Comparison of ENCODE assay signal across 8 mouse cellular contexts in the genomic region with DNA sequence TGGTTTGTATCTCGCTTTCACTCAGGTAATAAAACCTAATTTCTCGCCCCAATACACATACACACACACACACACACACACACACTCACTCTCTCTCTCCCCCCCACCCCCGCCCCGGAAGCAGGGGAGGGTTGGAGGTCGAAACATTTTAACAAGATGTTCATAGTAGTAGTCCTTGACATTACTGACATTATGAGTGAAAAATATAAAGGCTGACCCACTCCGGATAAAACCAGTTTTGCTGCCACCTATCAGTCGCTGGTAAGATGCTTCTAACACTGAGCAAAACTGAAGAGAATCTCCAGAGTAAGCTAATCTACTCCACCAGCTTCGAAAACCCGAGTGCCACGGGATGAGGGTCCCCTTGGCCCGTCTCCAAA. TPM values are rescaled to one million over a fixed set of nuclear protein-coding genes. Genes with fewer than 3 reads are reported as not detected.
DNase-seq lines count a peak whose midpoint lies in the region; ATAC-seq lines count a peak whose summit lies in the region.

No protein-coding gene starts in this region.

- peak overlapping the region; percentile 65 for H3K4me2 ChIP-seq in limb, embryonic 15.5 days
- H3K4me2 ChIP-seq in stomach, embryonic 16.5 days (ENCODE audit: low read depth, low read length): peak overlapping the region; percentile 89

- peak overlapping the region; percentile 77 for H3K9ac ChIP-seq in limb, embryonic 15.5 days
- peak overlapping the region; percentile 90 for H3K9ac ChIP-seq in stomach, embryonic 16.5 days (ENCODE audit: low read length)

- H3K4me1 ChIP-seq in limb, embryonic 15.5 days: peaks cover 32% of the 10 kb centered on the region
- peaks cover 29% of the 10 kb centered on the region for H3K4me1 ChIP-seq in stomach, embryonic 16.5 days (ENCODE audit: control insufficient read depth, insufficient read depth, low read length)

- H3K27ac ChIP-seq in limb, embryonic 15.5 days: peak overlapping the region; percentile 99
- H3K27ac ChIP-seq in stomach, embryonic 16.5 days (ENCODE audit: low read length): peak overlapping the region; percentile 97

- no peak for ATAC-seq in limb, embryonic 15.5 days (ENCODE audit: insufficient number of reproducible peaks, low FRiP score, low TSS enrichment, low read depth)
- ATAC-seq in stomach, embryonic 16.5 days (ENCODE audit: insufficient read depth, low FRiP score): no peak
- ATAC-seq in erythroid progenitor cell, adult 5-6 weeks (replicated peaks; ENCODE audit: low FRiP score, poor library complexity, severe bottlenecking): no peak

- H3K27me3 ChIP-seq in limb, embryonic 15.5 days: no peaks in the 10 kb centered on the region
- H3K27me3 ChIP-seq in stomach, embryonic 16.5 days (ENCODE audit: control insufficient read depth, insufficient read depth, low read length): no peaks in the 10 kb centered on the region

- peak; percentile 29 for DNase-seq in embryo, embryonic 9.5 days (ENCODE audit: extremely low spot score)
- DNase-seq in embryo, embryonic 10 days (ENCODE audit: low spot score): no peak
- DNase-seq in thymus, postnatal 14 days: peak; percentile 42
- DNase-seq in thymus, postnatal 0 days (ENCODE audit: low spot score): no peak
- DNase-seq in cerebellum, postnatal 10 days: no peak

- no peaks in the 10 kb centered on the region for H3K9me3 ChIP-seq in limb, embryonic 15.5 days
- no peaks in the 10 kb centered on the region for H3K9me3 ChIP-seq in stomach, embryonic 16.5 days (replicated peaks; ENCODE audit: control insufficient read depth, low read length)

- peaks cover 55% of the 10 kb centered on the region for H3K36me3 ChIP-seq in limb, embryonic 15.5 days
- peaks cover 11% of the 10 kb centered on the region for H3K36me3 ChIP-seq in stomach, embryonic 16.5 days (ENCODE audit: control insufficient read depth, insufficient read depth, low read length)

- H3K4me3 ChIP-seq in limb, embryonic 15.5 days: peak overlapping the region; percentile 68
- H3K4me3 ChIP-seq in stomach, embryonic 16.5 days (replicated peaks; ENCODE audit: low read length): peak overlapping the region; percentile 87

- 1% methylated on average over 11 of the region's 11 CpGs for WGBS in limb, embryonic 15.5 days
- under 1% methylated on average over 11 of the region's 11 CpGs for WGBS in stomach, embryonic 16.5 days

RNA-seq across cellular contexts. Expression of gene Slbp, which starts 0.8 kb away (rescaled TPM):
- 353 and 376 TPM in 2 replicates for polyA plus RNA-seq in thymus, postnatal 0 days (2015; fragmentation: Nextera tagmentation; extraction: Ambion mirVana)
- polyA plus RNA-seq in limb, embryonic 15.5 days (2015; fragmentation: Nextera tagmentation; extraction: Ambion mirVana): 204 and 206 TPM in 2 replicates
- 174 and 190 TPM in 2 replicates for polyA plus RNA-seq in stomach, embryonic 16.5 days (2015; fragmentation: Nextera tagmentation; extraction: Ambion mirVana)
- total RNA-seq in erythroid progenitor cell, adult 5-6 weeks (2015; ENCODE audit: low replicate concordance): 377 and 483 TPM in 2 replicates
- 503 and 597 TPM in 2 replicates for total RNA-seq in erythroid progenitor cell, adult 5-6 weeks (2017; ENCODE audit: low replicate concordance)

RNA-seq across cellular contexts. Expression of gene Tacc3, which starts 6.4 kb away (rescaled TPM):
- 195 and 217 TPM in 2 replicates for polyA plus RNA-seq in thymus, postnatal 0 days (2015; fragmentation: Nextera tagmentation; extraction: Ambion mirVana)
- polyA plus RNA-seq in limb, embryonic 15.5 days (2015; fragmentation: Nextera tagmentation; extraction: Ambion mirVana): 150 and 151 TPM in 2 replicates
- polyA plus RNA-seq in stomach, embryonic 16.5 days (2015; fragmentation: Nextera tagmentation; extraction: Ambion mirVana): 137 and 145 TPM in 2 replicates
- total RNA-seq in erythroid progenitor cell, adult 5-6 weeks (2015; ENCODE audit: low replicate concordance): 544 and 682 TPM in 2 replicates
- total RNA-seq in erythroid progenitor cell, adult 5-6 weeks (2017; ENCODE audit: low replicate concordance): 404 and 639 TPM in 2 replicates

RNA-seq across cellular contexts. Expression of gene Tmem129, which starts 6.7 kb away (rescaled TPM):
- 28.4 and 30.8 TPM in 2 replicates for polyA plus RNA-seq in thymus, postnatal 0 days (2015; fragmentation: Nextera tagmentation; extraction: Ambion mirVana)
- polyA plus RNA-seq in limb, embryonic 15.5 days (2015; fragmentation: Nextera tagmentation; extraction: Ambion mirVana): 45.8 and 49.7 TPM in 2 replicates
- polyA plus RNA-seq in stomach, embryonic 16.5 days (2015; fragmentation: Nextera tagmentation; extraction: Ambion mirVana): 34.0 and 40.6 TPM in 2 replicates
- total RNA-seq in erythroid progenitor cell, adult 5-6 weeks (2015; ENCODE audit: low replicate concordance): 44.4 and 49.4 TPM in 2 replicates
- total RNA-seq in erythroid progenitor cell, adult 5-6 weeks (2017; ENCODE audit: low replicate concordance): 28.2 and 37.7 TPM in 2 replicates

RNA-seq across cellular contexts. Expression of gene Gm9903, which starts 21.8 kb away (rescaled TPM):
- 0.44 and 0.60 TPM in 2 replicates for polyA plus RNA-seq in thymus, postnatal 0 days (2015; fragmentation: Nextera tagmentation; extraction: Ambion mirVana)
- polyA plus RNA-seq in limb, embryonic 15.5 days (2015; fragmentation: Nextera tagmentation; extraction: Ambion mirVana): 0.29 and 0.35 TPM in 2 replicates
- polyA plus RNA-seq in stomach, embryonic 16.5 days (2015; fragmentation: Nextera tagmentation; extraction: Ambion mirVana): 0.27 and 0.51 TPM in 2 replicates
- not detected in 2 replicates for total RNA-seq in erythroid progenitor cell, adult 5-6 weeks (2015; ENCODE audit: low replicate concordance)
- total RNA-seq in erythroid progenitor cell, adult 5-6 weeks (2017; ENCODE audit: low replicate concordance): 0.77 TPM in 1 of 2 replicates, not detected in the other

RNA-seq across cellular contexts. Expression of gene Fam53a, which starts 22.1 kb away (rescaled TPM):
- 72.6 and 78.5 TPM in 2 replicates for polyA plus RNA-seq in thymus, postnatal 0 days (2015; fragmentation: Nextera tagmentation; extraction: Ambion mirVana)
- polyA plus RNA-seq in limb, embryonic 15.5 days (2015; fragmentation: Nextera tagmentation; extraction: Ambion mirVana): 62.5 and 69.1 TPM in 2 replicates
- polyA plus RNA-seq in stomach, embryonic 16.5 days (2015; fragmentation: Nextera tagmentation; extraction: Ambion mirVana): 50.3 and 53.3 TPM in 2 replicates
- total RNA-seq in erythroid progenitor cell, adult 5-6 weeks (2015; ENCODE audit: low replicate concordance): 8.0 and 9.7 TPM in 2 replicates
- total RNA-seq in erythroid progenitor cell, adult 5-6 weeks (2017; ENCODE audit: low replicate concordance): 3.0 and 29.2 TPM in 2 replicates

Comparison
In these comparisons a context has a peak if more than half of its experiments do, and no peak if none do; other contexts are left out.
1. DNase-seq: peak in embryo, embryonic 9.5 days (single experiment) and thymus, postnatal 14 days (single experiment); none in embryo, embryonic 10 days (single experiment), thymus, postnatal 0 days (single experiment) and cerebellum, postnatal 10 days (0 of 2).